Mouse (Mus musculus) splenic B cell, adult 2 months (primary cell): ENCODE results near the gene Ntrk2.

Source experiments
- DNase-seq: peaks from one replicate; pipeline ENCODE4 v3.0.0-alpha.2; 2011; ENCODE audit warnings: low read depth, low spot score
- H3K27me3 ChIP-seq: 2 replicates; pipeline ENCODE4 v1.6.1; 2012; ENCODE audit warnings: mild to moderate bottlenecking, low read length, moderate library complexity, mixed read lengths; ENCODE audit not compliant: control insufficient read depth, poor library complexity, insufficient read depth, severe bottlenecking
- H3K36me3 ChIP-seq: 2 replicates; pipeline ENCODE4 v1.6.1; 2012; ENCODE audit warnings: mild to moderate bottlenecking, low read length, moderate library complexity, mixed read lengths; ENCODE audit not compliant: control insufficient read depth, poor library complexity, insufficient read depth, severe bottlenecking

Gene Ntrk2

DNA sequence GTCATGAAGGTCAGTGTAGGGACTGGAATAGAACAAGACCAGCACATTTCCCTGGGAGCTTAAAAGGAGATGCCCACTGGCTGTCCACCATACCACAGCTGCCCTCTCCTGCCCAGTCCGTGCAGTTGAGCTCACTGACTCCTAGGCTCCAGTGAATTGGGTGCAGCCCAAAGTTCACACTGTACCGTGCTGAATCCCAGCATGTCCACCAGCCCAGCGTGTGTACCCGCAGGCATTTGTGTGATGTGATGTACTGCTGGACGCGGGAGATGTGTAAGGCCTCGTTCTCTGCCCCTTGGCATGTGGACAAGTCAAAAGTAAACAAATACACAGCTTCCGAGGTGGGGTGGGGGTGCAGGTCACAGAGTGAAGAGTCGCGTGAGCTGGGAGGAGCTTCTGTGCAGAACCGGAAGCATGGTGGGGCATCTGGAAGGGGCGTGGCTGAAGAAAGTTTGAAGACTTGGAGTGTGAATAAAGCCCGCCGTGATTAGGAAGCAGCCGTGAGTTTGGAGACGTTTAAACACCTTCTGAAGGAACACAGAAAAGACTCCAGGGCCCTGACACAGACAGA is 121.4 kb downstream of the Ntrk2 start:
- no peak for DNase-seq
- H3K36me3 ChIP-seq = no peaks in the 10 kb centered on the region

DNA sequence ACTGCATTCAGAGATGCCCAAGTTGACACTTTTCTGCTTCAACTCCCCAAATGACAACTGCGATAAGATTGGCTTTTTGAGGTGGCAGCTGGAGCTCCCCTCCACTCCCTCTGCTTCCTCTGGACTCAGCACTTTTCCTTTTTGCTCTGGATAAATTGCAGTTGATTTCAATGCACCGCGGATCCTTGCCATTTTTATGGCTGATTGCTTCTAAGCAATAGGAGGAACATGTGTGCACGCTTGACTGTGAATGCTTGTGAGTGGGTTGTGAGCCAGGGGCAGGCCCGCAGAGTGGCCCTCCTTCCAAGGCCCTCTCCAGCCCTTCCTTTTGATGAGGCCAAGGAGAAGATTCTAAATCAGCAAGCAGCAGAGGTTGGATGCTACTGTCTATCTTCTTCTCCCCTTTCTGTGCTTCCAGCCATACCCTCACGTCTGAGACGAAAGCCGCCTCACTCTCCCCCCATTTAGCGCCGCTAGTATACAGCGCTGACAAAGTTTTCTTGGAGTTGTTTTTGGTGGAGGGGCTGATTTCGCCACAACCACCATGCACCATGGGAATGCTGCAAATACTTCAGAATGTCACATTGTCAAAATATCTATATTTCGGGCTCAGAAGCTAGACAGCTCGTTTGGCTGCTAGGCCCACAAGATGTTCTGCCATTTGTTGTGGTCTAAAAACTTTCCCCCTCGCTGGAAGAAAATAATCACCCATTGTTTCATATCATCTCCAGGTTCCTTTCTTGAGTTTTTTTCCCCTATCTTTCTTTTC is 122.5 kb downstream of the Ntrk2 start:
- no peaks in the 10 kb centered on the region for H3K36me3 ChIP-seq
- H3K27me3 ChIP-seq = no peaks in the 10 kb centered on the region
- DNase-seq = no peak

More for the DNA sequence above, 121.4 kb downstream of the Ntrk2 start:
- H3K27me3 ChIP-seq = no peaks in the 10 kb centered on the region

DNA sequence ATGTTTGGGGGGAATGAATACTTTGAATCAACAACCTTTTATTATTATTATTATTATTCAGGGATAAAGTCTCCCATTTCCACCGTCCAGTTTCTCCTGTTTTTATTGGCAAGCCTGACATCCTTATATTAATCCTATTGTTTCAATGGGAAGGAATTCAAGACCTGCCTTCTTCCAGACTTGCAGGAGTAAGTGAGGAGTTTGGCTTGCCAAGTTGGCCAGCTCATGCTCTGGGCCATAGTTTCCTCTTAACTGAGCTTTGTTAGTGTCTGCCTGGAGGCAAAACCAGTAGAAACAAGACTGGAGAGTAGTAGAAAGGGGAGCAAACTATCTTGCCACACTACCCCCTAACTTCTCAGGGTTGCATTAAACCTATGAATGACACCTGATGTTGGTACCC is 123.8 kb downstream of the Ntrk2 start:
- no peak for DNase-seq
- no peaks in the 10 kb centered on the region for H3K36me3 ChIP-seq
- H3K27me3 ChIP-seq = no peaks in the 10 kb centered on the region

DNA sequence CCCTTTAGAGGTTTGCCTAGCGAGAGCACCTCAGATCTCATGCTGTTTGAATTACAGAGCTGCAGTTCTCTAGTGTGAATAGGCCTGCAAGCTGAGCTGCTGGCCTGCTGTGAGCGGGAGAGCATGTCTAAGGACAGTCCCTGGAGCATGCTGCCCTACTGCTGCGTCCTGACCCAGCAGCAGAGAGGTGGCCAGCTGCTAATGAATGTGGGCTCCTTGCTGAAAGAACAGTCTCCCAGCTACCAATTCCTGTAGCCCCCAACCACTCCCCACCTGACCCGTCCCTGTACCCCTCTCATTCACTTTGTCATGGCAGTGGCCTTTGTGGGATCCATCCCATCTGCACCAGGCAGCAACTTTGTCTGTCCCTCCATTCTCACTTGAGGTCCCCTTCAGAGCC is 126.8 kb downstream of the Ntrk2 start:
- no peak for DNase-seq
- H3K36me3 ChIP-seq = no peaks in the 10 kb centered on the region
- no peaks in the 10 kb centered on the region for H3K27me3 ChIP-seq

DNA sequence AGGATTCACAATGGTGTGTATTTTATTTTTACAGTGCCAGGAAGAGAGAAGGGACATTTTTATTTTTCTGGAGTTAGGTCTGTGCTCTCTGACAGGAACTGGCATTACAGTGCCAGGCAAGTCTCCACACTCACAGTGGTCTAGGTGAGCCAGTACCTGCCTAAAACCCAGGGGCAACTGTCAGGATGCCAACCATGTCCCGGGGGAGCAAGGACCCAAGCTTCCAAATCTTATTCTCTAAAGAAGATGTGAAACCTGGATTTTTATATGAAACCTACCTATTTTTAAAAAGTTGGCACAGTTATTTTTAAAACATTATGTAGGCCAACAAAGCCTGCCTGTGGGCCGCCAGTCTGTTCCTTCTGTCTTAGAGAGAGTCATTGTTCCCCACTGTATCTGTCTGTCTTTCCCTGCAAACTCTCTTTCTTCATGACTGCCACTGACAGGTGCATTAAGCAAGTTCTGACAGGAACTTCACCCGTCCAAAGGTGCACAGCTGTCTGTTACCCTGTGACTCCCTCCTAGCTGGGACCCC is 128.3 kb downstream of the Ntrk2 start:
- no peaks in the 10 kb centered on the region for H3K27me3 ChIP-seq
- no peak for DNase-seq

DNA sequence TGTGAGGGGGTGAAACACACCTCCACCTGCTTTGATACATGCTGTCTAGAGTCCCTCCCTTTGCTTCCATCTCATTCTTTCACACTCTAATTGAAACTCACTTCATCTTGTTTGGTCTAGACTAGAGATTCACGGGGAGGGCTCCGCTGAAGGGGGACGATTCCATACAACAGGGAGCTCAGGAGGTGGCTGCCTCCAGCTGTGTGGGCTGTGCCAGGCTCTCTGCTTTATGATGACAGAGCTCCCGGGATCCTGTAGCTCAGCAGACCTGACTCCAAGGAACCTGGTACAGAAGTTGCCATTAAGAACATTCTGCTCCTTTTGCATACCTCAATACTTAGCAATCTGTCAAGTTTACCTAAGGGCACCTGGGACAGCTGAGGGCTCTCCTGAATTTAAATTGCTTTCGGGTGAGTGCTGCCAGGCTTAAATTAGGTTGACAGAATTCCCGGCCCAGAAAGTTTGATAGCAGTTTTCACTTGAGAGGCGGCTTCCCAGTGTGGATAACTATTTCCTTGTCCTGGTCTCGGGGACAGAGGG is 129.7 kb downstream of the Ntrk2 start:
- Histone ChIP-seq H3K27me3 (no peaks in the 10 kb centered on the region), H3K36me3 (no peaks in the 10 kb centered on the region)
- no peak for DNase-seq

More for the DNA sequence above, 128.3 kb downstream of the Ntrk2 start:
- no peaks in the 10 kb centered on the region for H3K36me3 ChIP-seq

DNA sequence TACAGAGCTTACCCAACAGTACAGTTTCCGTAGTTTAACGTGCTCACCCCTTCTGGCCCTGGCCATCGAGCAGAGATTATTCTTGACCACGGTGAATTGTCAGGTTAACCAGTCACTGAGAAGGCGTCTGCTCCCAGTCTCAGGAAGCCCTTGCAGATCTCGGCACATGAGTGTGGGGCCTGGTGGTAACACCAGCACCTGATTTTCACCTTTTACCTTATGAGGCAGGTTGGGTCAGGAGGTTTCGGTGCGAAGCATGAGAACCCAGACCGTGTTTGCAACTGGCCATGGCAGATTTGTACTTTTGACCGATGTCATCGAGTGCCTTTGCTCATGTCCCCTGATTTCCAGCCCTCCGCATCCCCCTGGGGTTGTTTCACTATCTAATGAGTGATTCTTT is 131.5 kb downstream of the Ntrk2 start:
- no peaks in the 10 kb centered on the region for H3K36me3 ChIP-seq
- no peak for DNase-seq
- no peaks in the 10 kb centered on the region for H3K27me3 ChIP-seq

DNA sequence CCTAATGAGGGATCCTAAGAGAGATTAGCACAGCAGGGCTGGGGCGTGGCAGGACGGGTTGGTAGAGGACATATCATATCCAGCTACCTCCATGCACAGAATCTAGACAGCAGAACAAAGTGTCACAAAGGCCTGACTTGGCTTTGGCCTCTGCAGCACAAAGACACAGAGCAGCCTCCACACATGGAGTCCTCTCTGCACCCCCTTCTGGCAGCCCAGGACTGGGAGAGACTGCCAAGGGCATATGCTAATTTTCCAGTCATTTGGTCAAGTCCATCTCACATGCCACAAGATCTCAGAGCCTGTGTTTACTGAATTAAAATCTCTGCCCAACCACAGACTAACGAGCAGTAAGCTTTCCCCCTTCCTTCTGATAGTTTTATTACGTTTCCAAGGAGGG is 132.1 kb downstream of the Ntrk2 start:
- Histone ChIP-seq H3K27me3 (no peaks in the 10 kb centered on the region), H3K36me3 (no peaks in the 10 kb centered on the region)
- DNase-seq = no peak

DNA sequence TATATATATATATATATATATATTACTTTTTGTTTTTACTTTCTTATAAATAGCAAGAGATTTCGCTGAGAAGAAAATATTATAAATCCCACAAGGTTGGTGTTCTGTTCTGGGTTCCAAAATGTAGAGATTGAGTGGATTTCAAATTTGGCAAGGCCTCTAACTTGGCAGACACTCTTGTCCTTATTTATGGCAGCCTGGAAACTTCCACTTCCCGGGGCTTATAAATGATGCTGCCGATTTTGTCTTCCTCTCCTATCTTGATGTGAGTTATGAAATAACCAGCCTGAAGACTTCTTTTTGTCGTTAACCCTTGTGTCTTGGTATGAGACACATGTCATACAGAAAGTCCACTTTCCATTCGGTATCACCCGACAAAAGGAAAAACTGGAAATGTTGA is 133.8 kb downstream of the Ntrk2 start:
- no peaks in the 10 kb centered on the region for H3K36me3 ChIP-seq

DNA sequence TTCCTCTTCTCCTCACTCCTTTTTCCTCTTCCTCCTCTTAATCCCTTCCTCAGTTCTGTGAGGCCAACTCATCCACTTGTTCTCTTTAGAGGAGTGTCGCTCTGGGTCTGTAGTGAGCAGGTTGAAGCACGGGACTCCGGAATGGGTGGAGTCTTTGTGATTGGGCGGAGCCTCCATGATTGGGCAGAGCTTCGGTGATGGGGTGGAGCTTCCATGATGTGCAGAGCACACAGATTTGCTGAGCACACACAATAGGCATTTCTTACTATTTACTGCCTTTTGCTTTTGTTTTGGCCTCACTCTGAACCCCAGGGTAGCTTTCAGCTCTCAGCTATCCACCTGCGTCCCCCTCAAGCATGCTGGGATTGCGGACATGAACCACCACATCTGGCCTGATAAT is 134.4 kb downstream of the Ntrk2 start:
- no peaks in the 10 kb centered on the region for H3K27me3 ChIP-seq

More for the DNA sequence above, 133.8 kb downstream of the Ntrk2 start:
- H3K27me3 ChIP-seq = no peaks in the 10 kb centered on the region
- DNase-seq = no peak

DNA sequence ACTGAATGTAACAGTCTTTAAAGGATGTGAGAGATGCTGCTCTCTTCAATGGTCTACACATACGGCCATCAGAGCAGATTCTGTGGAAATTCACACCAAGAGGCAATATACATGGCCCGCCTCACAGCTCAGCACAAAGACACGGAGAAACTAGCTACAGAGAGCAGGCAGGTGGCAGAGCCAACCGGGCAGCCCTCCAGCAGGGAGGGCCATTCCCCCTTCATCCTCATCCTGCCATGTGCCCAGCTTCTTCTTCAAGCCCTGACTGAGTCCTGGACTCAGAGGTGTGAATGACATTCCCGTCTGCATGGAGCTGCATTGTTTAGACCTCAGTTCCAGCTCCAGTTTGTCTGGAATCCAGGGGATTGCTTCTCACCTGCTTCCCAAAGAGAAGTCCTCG is 139.4 kb downstream of the Ntrk2 start:
- no peaks in the 10 kb centered on the region for H3K27me3 ChIP-seq
- DNase-seq = no peak
- H3K36me3 ChIP-seq = no peaks in the 10 kb centered on the region

More for the DNA sequence above, 134.4 kb downstream of the Ntrk2 start:
- no peak for DNase-seq
- no peaks in the 10 kb centered on the region for H3K36me3 ChIP-seq

DNA sequence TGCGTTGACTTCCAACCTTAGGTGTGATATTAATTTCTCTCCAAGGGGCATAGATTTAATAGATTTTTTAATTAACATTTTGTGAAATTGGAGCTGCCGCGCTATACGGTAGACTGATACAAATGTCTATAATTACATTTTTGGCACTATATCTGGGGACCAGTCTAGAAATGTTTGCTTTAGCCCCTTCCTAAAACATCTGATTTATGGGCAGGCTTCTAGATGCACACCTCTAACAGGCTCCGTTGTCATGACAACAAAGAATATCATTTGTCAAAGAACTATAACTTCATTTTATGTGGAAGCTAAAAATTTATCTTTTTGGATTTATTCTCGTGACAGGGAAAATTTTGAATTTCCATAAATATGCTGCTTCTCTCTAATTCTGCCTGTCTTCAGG is 140.2 kb downstream of the Ntrk2 start:
- no peak for DNase-seq
- no peaks in the 10 kb centered on the region for H3K36me3 ChIP-seq

DNA sequence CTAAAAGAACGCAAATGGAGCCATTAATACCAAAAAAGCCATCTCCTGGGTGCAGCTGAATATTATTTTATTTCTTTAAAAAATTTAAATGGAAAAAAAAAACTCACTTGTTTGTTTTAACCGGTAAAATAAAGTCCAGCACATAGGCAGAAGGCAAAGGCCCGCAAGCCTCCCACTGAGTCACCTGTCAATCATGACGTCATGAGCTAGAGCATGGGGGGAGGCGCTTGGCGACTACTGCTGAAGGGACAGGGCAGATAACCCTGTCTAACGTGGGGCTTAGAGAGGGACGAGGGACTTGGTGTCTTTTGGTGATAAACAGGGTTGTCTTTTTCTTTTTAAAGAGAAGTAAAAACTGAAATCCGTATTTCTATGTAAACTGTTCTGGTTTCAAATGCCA is 140.7 kb downstream of the Ntrk2 start:
- H3K27me3 ChIP-seq = no peaks in the 10 kb centered on the region
- no peaks in the 10 kb centered on the region for H3K36me3 ChIP-seq
- DNase-seq = no peak

More for the DNA sequence above, 140.2 kb downstream of the Ntrk2 start:
- no peaks in the 10 kb centered on the region for H3K27me3 ChIP-seq

DNA sequence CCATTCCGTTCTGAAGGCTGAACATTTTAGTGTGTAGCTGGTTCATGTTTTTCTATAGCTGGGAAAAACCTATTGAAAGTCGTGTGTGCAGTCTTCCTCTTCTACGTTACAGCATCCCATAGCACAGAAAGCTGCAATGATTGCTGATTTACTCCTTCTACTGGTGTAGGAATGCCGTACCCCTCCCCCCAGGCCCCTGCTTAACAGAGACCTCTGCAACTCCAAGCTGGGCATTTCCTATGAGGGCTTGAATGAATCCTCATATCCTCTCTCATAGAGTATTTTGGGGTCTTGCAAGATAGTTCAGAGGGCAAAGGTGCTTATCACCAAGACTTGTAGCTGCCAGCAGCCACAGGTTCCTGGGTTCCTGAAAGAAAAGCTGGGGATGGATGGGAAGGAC is 148.0 kb downstream of the Ntrk2 start:
- H3K36me3 ChIP-seq = no peaks in the 10 kb centered on the region
- no peak for DNase-seq
- H3K27me3 ChIP-seq = no peaks in the 10 kb centered on the region

DNA sequence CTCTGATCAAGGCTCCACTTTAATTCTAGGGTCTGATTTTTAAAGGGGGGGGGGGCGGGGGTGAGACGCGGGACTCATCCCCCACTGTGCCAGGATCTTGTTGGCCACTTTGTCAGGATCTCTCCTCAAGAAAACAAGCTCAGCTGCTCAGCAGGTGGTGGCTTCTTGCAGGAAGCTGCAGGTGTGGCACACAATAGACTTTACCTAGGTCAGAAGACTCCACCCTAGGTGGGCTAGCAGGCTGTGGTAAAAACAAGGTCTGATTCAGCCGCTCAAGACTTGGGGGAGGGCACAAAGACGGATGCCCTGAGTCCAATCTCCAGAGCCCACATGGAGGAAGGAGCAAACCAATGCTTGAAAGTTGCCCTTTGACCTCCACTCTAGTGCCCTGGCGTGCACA is 148.4 kb downstream of the Ntrk2 start:
- DNase-seq = no peak
- no peaks in the 10 kb centered on the region for H3K27me3 ChIP-seq
- no peaks in the 10 kb centered on the region for H3K36me3 ChIP-seq
